Mouse (Mus musculus): ENCODE measurements at regions not wholly inside any gene's neighbourhood (a gene's known extent, or its start where the extent isn't known, plus 50 kb on each side); places are given as distances from the start of the nearest gene placed in this dataset.

DNA sequence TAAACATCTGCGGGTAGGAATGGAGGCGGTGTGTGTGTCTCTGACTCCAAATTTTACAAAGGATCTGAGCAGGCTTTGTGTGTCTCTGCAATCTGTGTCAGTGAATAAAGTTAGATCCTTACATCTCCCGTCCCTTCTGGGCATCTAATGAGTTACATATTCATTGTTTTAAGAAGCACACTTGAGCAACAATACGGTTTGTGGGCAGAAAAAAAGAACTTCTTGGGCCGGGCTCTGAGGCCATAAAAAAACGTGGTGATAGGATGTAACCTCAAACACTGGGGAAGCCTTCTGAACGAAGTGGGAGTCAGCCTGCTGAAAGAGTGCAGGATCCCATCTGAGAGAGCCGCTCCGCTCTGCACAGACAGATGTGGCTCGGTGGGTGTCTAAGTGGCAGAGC lies 94.2 kb upstream of the Lef1 start:
- no peak overlapping the region for H3K4me2 ChIP-seq
- 51% methylated on average over 10 of the region's 10 CpGs for WGBS
- no peak for ATAC-seq (ENCODE audit: insufficient number of reproducible peaks, insufficient read depth, low FRiP score, low TSS enrichment, low read depth)
- no peaks in the 10 kb centered on the region for H3K9me3 ChIP-seq
- H3K27me3 ChIP-seq, result no peaks in the 10 kb centered on the region
- H3K4me1 ChIP-seq (replicated peaks), result peaks cover 19% of the 10 kb centered on the region
- no peaks in the 10 kb centered on the region for H3K36me3 ChIP-seq
- no peak overlapping the region for H3K9ac ChIP-seq (replicated peaks)
- H3K4me3 ChIP-seq (replicated peaks), result no peak overlapping the region
- H3K27ac ChIP-seq, result no peak overlapping the region

DNA sequence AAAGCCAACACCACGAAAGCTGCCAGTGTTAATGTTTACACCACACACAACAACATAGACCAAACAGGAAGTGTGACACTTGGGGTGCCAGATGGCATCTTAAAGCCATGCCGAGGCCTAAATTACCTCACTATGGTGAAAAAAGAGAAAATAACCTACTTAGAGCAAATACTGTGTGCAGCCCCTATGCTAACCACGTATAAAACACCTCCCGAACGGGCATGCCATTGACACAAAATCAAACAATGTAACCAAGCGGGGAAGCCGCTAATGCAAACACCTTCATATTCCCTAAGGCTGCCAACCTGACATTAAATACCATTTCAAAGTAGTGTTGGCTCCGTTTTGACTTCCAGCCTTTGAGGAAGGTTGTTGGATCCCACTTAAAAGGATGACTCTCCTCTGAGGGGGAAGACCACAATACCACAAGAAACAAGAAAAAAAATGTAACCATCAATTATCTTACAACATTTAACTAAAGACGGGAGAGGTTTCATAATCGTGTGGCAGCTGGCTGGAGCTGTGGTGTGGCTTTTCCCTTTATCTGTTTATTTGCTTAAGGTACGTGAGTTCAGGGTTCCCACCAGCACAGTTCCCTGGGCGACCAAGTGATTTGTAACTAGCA lies 96.1 kb upstream of the Lef1 start:
- no peak overlapping the region for H3K9ac ChIP-seq (replicated peaks)
- no peak overlapping the region for H3K27ac ChIP-seq
- 61% methylated on average over 12 of the region's 12 CpGs for WGBS
- no peak overlapping the region for H3K4me2 ChIP-seq
- no peaks in the 10 kb centered on the region for H3K36me3 ChIP-seq
- no peak overlapping the region for H3K4me3 ChIP-seq (replicated peaks)
- no peaks in the 10 kb centered on the region for H3K9me3 ChIP-seq
- ATAC-seq (ENCODE audit: insufficient number of reproducible peaks, insufficient read depth, low FRiP score, low TSS enrichment, low read depth), result no peak
- no peaks in the 10 kb centered on the region for H3K27me3 ChIP-seq
- H3K4me1 ChIP-seq (replicated peaks), result peaks cover 11% of the 10 kb centered on the region

DNA sequence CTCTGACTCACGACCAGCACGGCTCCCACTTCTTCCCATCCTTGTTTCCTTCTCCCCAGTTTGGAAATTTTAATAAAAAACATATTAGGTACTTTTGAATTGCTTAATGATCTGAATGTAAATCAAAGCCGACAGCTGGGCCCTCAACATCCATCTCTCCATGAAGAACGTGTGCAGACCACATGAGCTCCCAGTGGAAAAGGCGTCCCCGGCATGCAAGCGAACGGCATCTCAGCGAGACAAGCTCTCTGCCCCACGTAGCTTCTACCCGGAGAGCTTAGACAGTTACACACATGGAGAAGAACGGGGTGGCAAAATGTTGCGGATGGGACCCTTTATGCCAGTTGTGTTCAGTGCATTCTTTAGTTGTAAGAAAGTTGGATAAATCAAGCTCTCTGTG lies 109.6 kb upstream of the Lef1 start:
- no peak overlapping the region for H3K4me3 ChIP-seq (replicated peaks)
- WGBS, result 66% methylated on average over 13 of the region's 13 CpGs
- no peak overlapping the region for H3K4me2 ChIP-seq
- no peak overlapping the region for H3K9ac ChIP-seq (replicated peaks)
- H3K9me3 ChIP-seq, result no peaks in the 10 kb centered on the region
- no peak for ATAC-seq (ENCODE audit: insufficient number of reproducible peaks, insufficient read depth, low FRiP score, low TSS enrichment, low read depth)
- 0 out of 2 replicates have a peak overlapping the region, but pooled peaks have one; percentile 18 for H3K27ac ChIP-seq
- H3K4me1 ChIP-seq (replicated peaks), result peaks cover 23% of the 10 kb centered on the region
- H3K27me3 ChIP-seq, result no peaks in the 10 kb centered on the region
- no peaks in the 10 kb centered on the region for H3K36me3 ChIP-seq

DNA sequence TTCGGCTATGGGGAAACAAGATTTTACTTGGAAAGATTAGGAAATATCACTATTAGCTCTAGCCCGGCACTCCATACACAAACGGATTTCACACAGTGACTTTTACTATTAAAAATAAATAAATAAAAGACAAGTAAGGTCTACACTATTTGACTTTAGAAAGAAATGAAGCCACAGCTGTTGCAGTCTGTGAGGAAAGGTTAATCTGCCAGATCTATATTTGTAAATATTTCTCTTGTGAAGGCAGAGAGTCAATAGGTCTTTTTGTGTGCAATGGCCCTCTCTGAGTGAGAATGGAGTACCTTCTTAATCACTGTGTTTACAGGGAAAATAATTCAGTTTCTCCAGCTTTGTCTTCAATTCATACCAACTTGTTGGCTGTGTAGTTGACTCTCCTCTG lies 110.0 kb upstream of the Lef1 start:
- no peaks in the 10 kb centered on the region for H3K36me3 ChIP-seq
- H3K27ac ChIP-seq, result 0 out of 2 replicates have a peak overlapping the region, but pooled peaks have one; percentile 18
- H3K9me3 ChIP-seq, result no peaks in the 10 kb centered on the region
- no peak for ATAC-seq (ENCODE audit: insufficient number of reproducible peaks, insufficient read depth, low FRiP score, low TSS enrichment, low read depth)
- H3K4me2 ChIP-seq, result no peak overlapping the region
- H3K27me3 ChIP-seq, result no peaks in the 10 kb centered on the region
- WGBS, result 46% methylated on average over 3 of the region's 3 CpGs
- no peak overlapping the region for H3K4me3 ChIP-seq (replicated peaks)
- no peak overlapping the region for H3K9ac ChIP-seq (replicated peaks)
- H3K4me1 ChIP-seq (replicated peaks), result peaks cover 23% of the 10 kb centered on the region

DNA sequence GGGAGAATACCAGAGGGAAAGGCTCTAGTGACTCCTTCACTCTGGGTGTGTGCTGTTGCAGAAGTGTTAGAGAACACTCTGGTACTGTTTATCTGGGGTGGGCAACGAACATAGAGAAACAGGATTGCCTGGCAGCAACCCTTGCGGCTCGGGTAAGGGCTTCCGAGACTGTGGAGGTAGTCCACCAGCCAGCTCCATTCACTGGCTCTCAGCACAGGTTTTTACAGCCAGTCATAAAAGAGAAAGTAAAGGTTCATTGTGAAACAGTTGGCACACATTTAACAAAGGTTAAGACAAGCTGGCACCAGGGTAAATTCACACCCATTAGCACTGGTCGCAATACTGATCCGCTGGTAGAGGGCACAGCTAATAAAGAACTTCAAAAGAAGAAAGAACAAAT lies 110.5 kb upstream of the Lef1 start:
- no peak for ATAC-seq (ENCODE audit: insufficient number of reproducible peaks, insufficient read depth, low FRiP score, low TSS enrichment, low read depth)
- WGBS, result 26% methylated on average over 6 of the region's 6 CpGs
- Histone ChIP-seq H3K36me3 (no peaks in the 10 kb centered on the region), H3K4me2 (no peak overlapping the region), H3K27ac (no peak overlapping the region), H3K4me3 (replicated peaks) (no peak overlapping the region), H3K9ac (replicated peaks) (no peak overlapping the region), H3K4me1 (replicated peaks) (peaks cover 23% of the 10 kb centered on the region), H3K27me3 (no peaks in the 10 kb centered on the region), H3K9me3 (no peaks in the 10 kb centered on the region)

DNA sequence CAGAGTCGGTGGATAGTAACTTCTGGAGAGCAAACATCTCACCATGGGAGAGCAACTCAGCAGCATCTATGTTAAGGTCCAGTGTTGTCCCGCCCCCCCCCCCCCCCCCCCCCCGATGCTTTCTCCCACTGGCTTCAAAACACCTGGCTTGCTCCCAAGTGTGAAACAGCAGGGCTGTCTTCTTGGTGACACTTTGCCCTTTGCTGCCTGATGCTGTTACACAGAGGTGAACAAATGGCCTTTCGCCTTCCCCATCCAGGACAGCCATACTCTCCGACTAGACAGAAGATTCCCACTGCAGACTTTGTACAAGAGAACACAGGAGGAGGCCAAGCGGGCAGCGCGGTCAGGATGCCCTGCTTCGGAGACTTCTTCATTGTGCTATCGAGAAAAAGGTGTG lies 111.8 kb upstream of the Lef1 start:
- Histone ChIP-seq H3K4me1 (replicated peaks) (peaks cover 17% of the 10 kb centered on the region), H3K4me3 (replicated peaks) (no peak overlapping the region), H3K27ac (no peak overlapping the region), H3K9ac (replicated peaks) (no peak overlapping the region), H3K4me2 (no peak overlapping the region), H3K36me3 (no peaks in the 10 kb centered on the region), H3K9me3 (no peaks in the 10 kb centered on the region), H3K27me3 (no peaks in the 10 kb centered on the region)
- WGBS, result 59% methylated on average over 9 of the region's 10 CpGs
- ATAC-seq (ENCODE audit: insufficient number of reproducible peaks, insufficient read depth, low FRiP score, low TSS enrichment, low read depth), result no peak

DNA sequence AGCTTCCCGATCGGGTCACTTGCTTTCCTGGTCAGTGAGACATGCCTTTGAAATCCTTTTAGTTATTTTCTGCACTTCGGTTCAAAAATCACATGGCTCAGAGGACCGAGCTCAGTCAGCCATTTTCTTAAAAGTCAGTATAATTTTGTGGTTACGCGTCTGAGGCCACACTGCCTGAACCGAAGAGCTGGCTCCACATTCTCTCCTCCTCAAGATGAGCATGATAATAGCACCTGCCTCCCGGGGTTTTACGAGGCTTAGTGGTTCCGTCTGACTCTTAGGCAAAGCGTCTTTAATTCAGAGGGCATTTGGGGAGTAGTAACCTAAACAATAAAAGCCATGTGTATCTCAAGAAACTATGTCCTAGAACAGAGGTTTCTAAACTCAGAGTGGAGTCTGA lies 113.5 kb upstream of the Lef1 start:
- 35% methylated on average over 11 of the region's 11 CpGs for WGBS
- H3K9ac ChIP-seq (replicated peaks), result no peak overlapping the region
- H3K27me3 ChIP-seq, result no peaks in the 10 kb centered on the region
- H3K4me2 ChIP-seq, result no peak overlapping the region
- ATAC-seq (ENCODE audit: insufficient number of reproducible peaks, insufficient read depth, low FRiP score, low TSS enrichment, low read depth), result no peak
- H3K4me1 ChIP-seq (replicated peaks), result peaks cover 17% of the 10 kb centered on the region
- H3K9me3 ChIP-seq, result no peaks in the 10 kb centered on the region
- H3K4me3 ChIP-seq (replicated peaks), result no peak overlapping the region
- H3K36me3 ChIP-seq, result no peaks in the 10 kb centered on the region
- H3K27ac ChIP-seq, result no peak overlapping the region

DNA sequence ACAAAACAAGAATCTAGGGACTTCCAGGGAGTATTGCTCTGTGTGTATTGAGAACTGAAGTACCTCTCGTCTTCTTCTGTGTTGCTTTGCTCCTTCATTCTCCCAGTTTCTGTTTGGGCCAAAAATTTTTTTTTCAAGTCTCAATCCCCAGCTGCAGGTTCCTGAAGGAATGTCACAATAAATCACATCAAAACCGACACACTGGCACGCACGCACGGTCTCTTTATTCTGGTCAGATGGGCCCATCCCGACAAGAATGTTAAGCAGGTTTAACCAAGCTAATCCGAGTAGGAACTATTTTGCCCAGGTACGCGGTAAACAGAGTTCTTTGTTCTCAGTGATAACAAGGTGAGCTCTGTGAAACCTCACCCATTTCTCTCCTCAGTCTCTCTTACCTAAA lies 118.3 kb upstream of the Lef1 start:
- no peak overlapping the region for H3K27ac ChIP-seq
- 0 out of 2 replicates have a peak, but pooled peaks cover 9% of the 10 kb centered on the region for H3K4me1 ChIP-seq (replicated peaks)
- ATAC-seq (ENCODE audit: insufficient number of reproducible peaks, insufficient read depth, low FRiP score, low TSS enrichment, low read depth), result no peak
- 68% methylated on average over 9 of the region's 9 CpGs for whole genome bisulfite sequencing
- H3K9me3 ChIP-seq, result no peaks in the 10 kb centered on the region
- no peaks in the 10 kb centered on the region for H3K36me3 ChIP-seq
- no peaks in the 10 kb centered on the region for H3K27me3 ChIP-seq
- H3K9ac ChIP-seq (replicated peaks), result no peak overlapping the region
- H3K4me2 ChIP-seq, result no peak overlapping the region
- no peak overlapping the region for H3K4me3 ChIP-seq (replicated peaks)

DNA sequence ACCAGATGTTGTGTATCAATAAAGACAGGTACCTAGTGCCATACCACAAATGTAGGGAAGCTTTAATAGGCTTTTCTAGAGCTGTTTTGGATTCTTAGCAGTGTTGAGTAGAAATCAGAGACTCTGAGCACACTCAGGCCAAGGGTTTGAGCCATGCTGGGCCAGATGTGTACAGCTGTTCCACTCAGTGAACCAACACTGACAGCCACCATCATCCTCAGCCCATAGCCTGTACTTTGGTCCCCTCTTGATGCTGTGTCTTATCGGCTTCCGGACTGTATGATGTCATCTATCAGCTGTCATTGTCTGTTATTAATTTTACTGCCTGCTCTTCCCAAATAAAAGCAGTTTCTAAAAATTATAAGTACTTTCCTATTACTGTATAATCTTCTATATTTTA lies 123.6 kb upstream of the Lef1 start:
- Histone ChIP-seq H3K4me2 (no peak overlapping the region), H3K9me3 (no peaks in the 10 kb centered on the region), H3K4me3 (replicated peaks) (no peak overlapping the region), H3K27ac (no peak overlapping the region), H3K9ac (replicated peaks) (no peak overlapping the region), H3K27me3 (no peaks in the 10 kb centered on the region; the same call in 1 of the 2 replicates), H3K36me3 (no peaks in the 10 kb centered on the region), H3K4me1 (replicated peaks) (no peaks in the 10 kb centered on the region)
- WGBS, result 94% methylated on average over 2 of the region's 2 CpGs
- no peak for ATAC-seq (ENCODE audit: insufficient number of reproducible peaks, insufficient read depth, low FRiP score, low TSS enrichment, low read depth)

DNA sequence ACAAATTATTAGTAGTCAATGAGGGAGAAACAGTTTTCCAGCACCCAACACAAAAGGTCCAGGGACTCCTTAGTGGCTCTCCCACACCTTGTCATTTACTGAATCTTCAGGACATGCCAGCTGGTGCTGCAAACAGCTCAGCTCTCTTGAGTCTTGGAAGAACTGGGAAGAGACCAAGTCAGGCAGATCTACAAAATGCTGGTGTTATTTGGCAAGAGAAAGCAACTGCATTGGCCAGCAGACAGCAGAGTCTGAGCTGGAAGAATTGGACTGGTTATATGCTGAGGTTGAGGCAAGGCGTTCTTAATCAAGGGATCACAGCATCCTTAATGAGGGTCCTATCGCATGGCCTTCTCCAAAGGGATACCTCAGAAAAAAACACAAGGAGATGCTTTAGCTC lies 124.2 kb upstream of the Lef1 start:
- WGBS, result 92% methylated on average over 2 of the region's 2 CpGs
- 0 out of 2 replicates have a peak, but pooled peaks cover under 1% of the 10 kb centered on the region for H3K4me1 ChIP-seq (replicated peaks)

DNA sequence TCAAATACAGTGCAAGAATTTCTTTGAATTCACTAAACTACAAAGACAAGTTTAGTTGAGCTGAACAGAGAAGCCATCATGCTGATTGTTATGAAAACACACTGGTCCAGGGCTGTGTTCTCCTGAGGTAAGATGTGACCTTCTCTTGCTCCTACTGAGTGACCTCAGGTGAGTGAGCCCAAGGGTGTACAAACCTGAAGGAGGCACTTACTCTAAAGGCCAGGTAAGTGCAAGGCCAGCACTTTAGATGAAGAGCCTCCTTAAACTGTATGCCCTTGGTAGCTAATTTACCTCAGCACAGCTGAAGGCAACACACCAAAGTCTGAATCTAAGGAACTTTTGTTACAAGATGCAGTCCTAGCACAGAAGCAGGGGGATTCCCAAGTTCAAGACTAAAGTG lies 128.7 kb upstream of the Lef1 start:
- no peaks in the 10 kb centered on the region; the same call in 1 of the 2 replicates for H3K27me3 ChIP-seq
- H3K4me3 ChIP-seq (replicated peaks), result no peak overlapping the region
- H3K9me3 ChIP-seq, result no peaks in the 10 kb centered on the region
- ATAC-seq (ENCODE audit: insufficient number of reproducible peaks, insufficient read depth, low FRiP score, low TSS enrichment, low read depth), result no peak
- H3K36me3 ChIP-seq, result no peaks in the 10 kb centered on the region
- no peak overlapping the region for H3K9ac ChIP-seq (replicated peaks)
- H3K4me1 ChIP-seq (replicated peaks), result peaks cover 16% of the 10 kb centered on the region; the same call in 1 of the 2 replicates
- no peak overlapping the region for H3K27ac ChIP-seq
- H3K4me2 ChIP-seq, result no peak overlapping the region

More for the DNA sequence above, 124.2 kb upstream of the Lef1 start:
- no peaks in the 10 kb centered on the region for H3K9me3 ChIP-seq
- ATAC-seq (ENCODE audit: insufficient number of reproducible peaks, insufficient read depth, low FRiP score, low TSS enrichment, low read depth), result no peak
- H3K4me2 ChIP-seq, result no peak overlapping the region
- H3K27me3 ChIP-seq, result no peaks in the 10 kb centered on the region; the same call in 1 of the 2 replicates
- no peak overlapping the region for H3K4me3 ChIP-seq (replicated peaks)
- H3K36me3 ChIP-seq, result no peaks in the 10 kb centered on the region
- H3K27ac ChIP-seq, result no peak overlapping the region
- no peak overlapping the region for H3K9ac ChIP-seq (replicated peaks)

DNA sequence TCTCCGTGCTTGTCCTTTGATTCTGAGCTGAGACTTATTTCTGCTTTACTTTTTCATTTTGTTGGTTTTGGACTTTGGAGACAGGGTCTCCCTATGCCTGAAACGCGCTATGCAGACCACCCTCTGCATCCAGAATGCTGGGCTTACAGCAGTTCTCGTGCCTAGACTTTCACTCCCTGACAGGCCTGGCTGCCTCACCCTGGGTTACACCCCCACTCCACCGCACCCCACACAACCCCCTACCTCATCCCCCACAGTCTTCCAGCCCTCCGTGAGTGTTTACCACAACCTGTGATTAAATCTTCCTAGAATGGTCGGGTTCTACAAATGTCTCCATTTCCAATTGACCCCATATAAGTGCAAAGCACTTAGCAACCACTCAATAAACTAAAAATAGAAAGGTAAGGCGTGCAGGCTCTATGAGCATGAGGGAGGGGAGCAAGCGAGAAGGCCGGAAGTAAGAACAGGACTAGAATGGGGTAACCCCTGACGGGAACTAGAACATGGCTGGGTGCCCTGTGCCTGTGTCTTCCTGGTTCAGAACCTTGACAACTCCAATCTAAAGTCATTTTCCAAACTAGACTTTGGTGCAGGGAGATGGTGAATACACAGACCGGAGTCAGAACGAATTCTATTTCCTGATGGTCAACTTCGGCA lies 131.2 kb upstream of the Lef1 start:
- Histone ChIP-seq H3K36me3 (no peaks in the 10 kb centered on the region), H3K27me3 (no peaks in the 10 kb centered on the region; the same call in 1 of the 2 replicates), H3K4me2 (no peak overlapping the region), H3K4me3 (replicated peaks) (no peak overlapping the region), H3K4me1 (replicated peaks) (peaks cover 20% of the 10 kb centered on the region; the same call in 1 of the 2 replicates), H3K9ac (replicated peaks) (no peak overlapping the region), H3K27ac (0 out of 2 replicates have a peak overlapping the region, but pooled peaks have one; percentile 4), H3K9me3 (no peaks in the 10 kb centered on the region)
- WGBS, result 70% methylated on average over 14 of the region's 14 CpGs
- ATAC-seq (ENCODE audit: insufficient number of reproducible peaks, insufficient read depth, low FRiP score, low TSS enrichment, low read depth), result no peak

Measured in limb, embryonic 12.5 days (tissue).